18 mouse cellular contexts compared by ENCODE assay signal in the genomic region with DNA sequence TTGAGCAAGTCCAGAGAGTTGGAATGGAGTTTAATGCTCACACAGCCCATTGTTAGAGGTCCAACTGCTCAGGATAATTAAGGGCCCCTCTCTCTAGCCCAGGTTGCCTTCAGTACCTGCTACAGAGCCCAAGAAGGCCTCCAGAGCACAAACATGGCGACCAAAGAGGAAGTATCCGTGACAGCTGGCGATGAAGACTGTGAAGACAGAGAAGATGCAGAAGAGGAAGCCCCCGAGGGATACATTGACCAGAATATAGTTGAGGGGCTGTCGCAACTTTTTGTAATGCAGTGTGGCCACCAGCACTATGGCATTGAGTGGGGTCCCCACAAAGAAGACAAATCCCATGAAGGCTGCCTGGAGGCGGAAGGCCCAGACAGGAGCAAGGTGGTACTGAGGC. TPM values are rescaled to one million over a fixed set of nuclear protein-coding genes. Genes with fewer than 3 reads are reported as not detected.
"Had no signal": no experiment of that assay in that cellular context is flagged by ENCODE, and none has a peak within 500 bp of the region (broad histone marks: within the 10 kb centered on the region; RNA-seq: fewer than 3 reads in every experiment).

No protein-coding gene starts in this region.

- H3K9ac ChIP-seq: neural tube, embryonic 12.5 days; neural tube, embryonic 13.5 days; stomach, embryonic 15.5 days had no signal

- H3K4me3 ChIP-seq: neural tube, embryonic 12.5 days; neural tube, embryonic 13.5 days; stomach, embryonic 15.5 days had no signal

- H3K4me2 ChIP-seq: neural tube, embryonic 12.5 days; neural tube, embryonic 13.5 days; stomach, embryonic 15.5 days had no signal

- H3K4me1 ChIP-seq: neural tube, embryonic 12.5 days; neural tube, embryonic 13.5 days; stomach, embryonic 15.5 days had no signal

- H3K9me3 ChIP-seq: neural tube, embryonic 12.5 days; neural tube, embryonic 13.5 days; stomach, embryonic 15.5 days had no signal

- H3K27me3 ChIP-seq: neural tube, embryonic 12.5 days; neural tube, embryonic 13.5 days; stomach, embryonic 15.5 days had no signal

- DNase-seq: right cerebral cortex, adult 18-20 months; right cerebral cortex, postnatal 14 days; right cerebral cortex, postnatal 25 days; right cerebral cortex, postnatal 4 days; spleen, adult 18-20 months; thymus, adult 18-20 months; thymus, adult 2 months; thymus, postnatal 14 days; thymus, postnatal 25 days; thymus, postnatal 36 days; thymus, postnatal 4 days had no signal

- H3K27ac ChIP-seq: neural tube, embryonic 12.5 days; neural tube, embryonic 13.5 days; stomach, embryonic 15.5 days; stomach, postnatal 0 days had no signal

RNA-seq across cellular contexts. Expression of a gene that starts 8.3 kb away (rescaled TPM):
- total RNA-seq: neutrophil, adult 5-6 weeks had no signal
- polyA plus RNA-seq: spleen, adult 2 months; testis, adult 2 months had no signal

RNA-seq across cellular contexts. Expression of a gene that starts 16.2 kb away (rescaled TPM):
- total RNA-seq: neutrophil, adult 5-6 weeks had no signal

RNA-seq across cellular contexts. Expression of a gene that starts 53.1 kb away (rescaled TPM):
- total RNA-seq: neutrophil, adult 5-6 weeks had no signal
